Mouse (Mus musculus) fat pad, adult 2 months (tissue): ENCODE data around the gene Adam8.

ENCODE experiments used
- DNase-seq: peaks from one replicate; pipeline ENCODE4 v3.0.0-alpha.2; 2011; ENCODE audit warnings: low read depth, low spot score; ENCODE audit errors: extremely low read depth

The Adam8 gene

GRCm38 (mm10) chr7:139949893-139950282, 42.5 kb downstream of the Adam8 start:
- no peak for DNase-seq

- DNase-seq, result no peak
Observed at GRCm38 (mm10) chr7:139946032-139946431, 46.3 kb downstream of the Adam8 start.

GRCm38 (mm10) chr7:139945516-139945915, 46.8 kb downstream of the Adam8 start:
- no peak for DNase-seq

- DNase-seq, result no peak
Observed at GRCm38 (mm10) chr7:139944291-139945240, 47.8 kb downstream of the Adam8 start.

GRCm38 (mm10) chr7:139943674-139944281, 48.6 kb downstream of the Adam8 start, which contains the start of gene Utf1:
TSS of gene Utf1 (plus strand) at chr7:139943789.
- no peak for DNase-seq

GRCm38 (mm10) chr7:139940476-139941209, 51.7 kb downstream of the Adam8 start:
- DNase-seq, result no peak

- no peak for DNase-seq
Observed at GRCm38 (mm10) chr7:139937810-139938209, 54.6 kb downstream of the Adam8 start.

- DNase-seq, result peak; percentile 40
Observed at GRCm38 (mm10) chr7:139937138-139937537, 55.2 kb downstream of the Adam8 start.

- no peak for DNase-seq
Observed at GRCm38 (mm10) chr7:139936705-139937104, 55.7 kb downstream of the Adam8 start.

- DNase-seq, result no peak
Observed at GRCm38 (mm10) chr7:139930732-139931131, 61.6 kb downstream of the Adam8 start.
